Mouse (Mus musculus) cerebellum, adult 2 months (tissue): ENCODE data around the gene Fgfr2.

Experiments used
- CTCF ChIP-seq: fragments of 200-500 bp; IDR thresholded peaks from 2 replicates; pipeline ENCODE4 v1.5.1; 2011; ENCODE audit warnings: low read depth, mild to moderate bottlenecking, control low read depth, low read length, moderate library complexity, borderline replicate concordance; ENCODE audit not compliant: insufficient read depth
- POLR2A ChIP-seq: fragments of 200-500 bp; IDR thresholded peaks from 2 replicates; pipeline ENCODE4 v1.6.1; 2011; ENCODE audit warnings: low read length, control low read depth, borderline replicate concordance; ENCODE audit not compliant: insufficient read depth

DNA sequence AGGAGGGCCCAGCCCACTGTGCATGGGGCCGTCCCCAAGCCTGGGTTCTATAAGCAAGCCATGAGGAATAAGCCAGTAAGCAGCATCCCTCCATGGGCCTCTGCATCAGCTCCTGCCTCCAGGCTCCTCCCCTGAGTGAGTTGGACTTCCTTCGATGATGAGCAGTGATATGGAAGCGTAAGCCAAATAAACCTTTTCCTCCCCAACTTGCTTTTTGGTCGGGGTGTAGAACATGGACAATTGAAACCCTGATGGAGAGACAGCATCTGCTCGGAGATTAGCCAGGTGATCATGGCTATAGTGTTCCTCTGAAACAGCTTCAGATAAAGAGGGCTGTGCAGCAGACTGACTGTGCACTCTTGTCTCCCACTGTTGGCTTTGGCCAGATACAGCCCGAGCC is 2155.2 kb downstream of the Fgfr2 start:
- TF ChIP-seq CTCF (no peak), POLR2A (no peak)
